Mouse (Mus musculus): Measurements from ENCODE around the gene Dirc2. TPM values are rescaled to one million over a fixed set of nuclear protein-coding genes. Genes with fewer than 3 reads are reported as not detected.
A peak's percentile ranks its signal among the peaks of the same experiment; 100 is the strongest.

Dirc2 gene
- polyA plus RNA-seq, 2 experiments, result 20.5 to 22.9 TPM

DNA sequence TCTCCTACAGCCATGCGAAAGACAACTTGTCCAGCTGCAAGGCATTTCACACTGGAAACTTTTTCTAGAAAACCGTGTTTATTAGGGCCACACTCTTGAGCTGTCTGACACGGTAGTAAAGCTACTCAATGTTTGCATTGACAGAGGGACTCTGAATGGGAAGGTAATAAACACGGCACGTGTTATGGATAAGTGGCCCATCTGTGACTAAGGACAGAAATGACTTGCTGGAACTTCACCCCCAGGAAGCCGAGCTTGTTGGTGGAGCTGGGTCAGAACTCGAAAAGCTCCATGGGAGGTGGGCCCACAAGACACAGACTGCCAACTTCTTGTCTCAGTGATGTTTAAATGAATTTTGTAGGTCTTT lies 20.9 kb downstream of the Dirc2 start:
- 49% methylated on average over 7 of the region's 7 CpGs for WGBS
- no peak overlapping the region for H3K4me3 ChIP-seq (replicated peaks; ENCODE audit: low read length)
- no peaks in the 10 kb centered on the region for H3K4me1 ChIP-seq (ENCODE audit: control insufficient read depth, insufficient read depth, low read length)
- no peak overlapping the region for H3K9ac ChIP-seq (ENCODE audit: low read depth, low read length, severe bottlenecking)
- 0 out of 2 replicates have a peak, but pooled peaks cover 5% of the 10 kb centered on the region for H3K36me3 ChIP-seq (ENCODE audit: control insufficient read depth, insufficient read depth, low read length)
- H3K27me3 ChIP-seq (ENCODE audit: control insufficient read depth, insufficient read depth, low read length), result no peaks in the 10 kb centered on the region
- DNase-seq (ENCODE audit: low spot score), result no peak
- H3K4me2 ChIP-seq (replicated peaks; ENCODE audit: low read depth, low read length, severe bottlenecking), result no peak overlapping the region
- no peak overlapping the region for H3K27ac ChIP-seq (replicated peaks; ENCODE audit: low read depth, low read length)
- no peaks in the 10 kb centered on the region for H3K9me3 ChIP-seq (ENCODE audit: control insufficient read depth, low read length)
- ATAC-seq (ENCODE audit: low FRiP score, low read depth), result no peak
- TF ChIP-seq POLR2A (IDR thresholded peaks at IDR 0.05; ENCODE audit: borderline replicate concordance, extremely low read depth, insufficient read depth, insufficient read length), result no peak

- no peak for TF ChIP-seq POLR2A (IDR thresholded peaks at IDR 0.05; ENCODE audit: borderline replicate concordance, extremely low read depth, insufficient read depth, insufficient read length)
- WGBS, result 58% methylated on average over 9 of the region's 9 CpGs
- H3K27ac ChIP-seq (replicated peaks; ENCODE audit: low read depth, low read length), result no peak overlapping the region
- ATAC-seq (ENCODE audit: low FRiP score, low read depth), result no peak
- H3K4me3 ChIP-seq (replicated peaks; ENCODE audit: low read length), result no peak overlapping the region
- H3K4me2 ChIP-seq (replicated peaks; ENCODE audit: low read depth, low read length, severe bottlenecking), result no peak overlapping the region
- no peak for DNase-seq (ENCODE audit: low spot score)
- no peaks in the 10 kb centered on the region for H3K9me3 ChIP-seq (ENCODE audit: control insufficient read depth, low read length)
- no peak overlapping the region for H3K9ac ChIP-seq (ENCODE audit: low read depth, low read length, severe bottlenecking)
- H3K36me3 ChIP-seq (ENCODE audit: control insufficient read depth, insufficient read depth, low read length), result 0 out of 2 replicates have a peak, but pooled peaks cover 5% of the 10 kb centered on the region
- H3K4me1 ChIP-seq (ENCODE audit: control insufficient read depth, insufficient read depth, low read length), result no peaks in the 10 kb centered on the region
- no peaks in the 10 kb centered on the region for H3K27me3 ChIP-seq (ENCODE audit: control insufficient read depth, insufficient read depth, low read length)
These were observed 21.5 kb downstream of the Dirc2 start for GRCm38 (mm10) chr16:35747417-35748236.

GRCm38 (mm10) chr16:35742251-35742937 lies 26.8 kb downstream of the Dirc2 start:
- no peak for ATAC-seq (ENCODE audit: low FRiP score, low read depth)
- DNase-seq (ENCODE audit: low spot score), result peak; percentile 8
- no peak overlapping the region for H3K27ac ChIP-seq (replicated peaks; ENCODE audit: low read depth, low read length)
- H3K9ac ChIP-seq (ENCODE audit: low read depth, low read length, severe bottlenecking), result no peak overlapping the region
- H3K9me3 ChIP-seq (ENCODE audit: control insufficient read depth, low read length), result no peaks in the 10 kb centered on the region
- H3K4me3 ChIP-seq (replicated peaks; ENCODE audit: low read length), result no peak overlapping the region
- TF ChIP-seq POLR2A (IDR thresholded peaks at IDR 0.05; ENCODE audit: borderline replicate concordance, extremely low read depth, insufficient read depth, insufficient read length), result no peak
- H3K4me1 ChIP-seq (ENCODE audit: control insufficient read depth, insufficient read depth, low read length), result 0 out of 2 replicates have a peak, but pooled peaks cover 9% of the 10 kb centered on the region
- WGBS, result 55% methylated on average over 12 of the region's 12 CpGs
- no peak overlapping the region for H3K4me2 ChIP-seq (replicated peaks; ENCODE audit: low read depth, low read length, severe bottlenecking)
- H3K27me3 ChIP-seq (ENCODE audit: control insufficient read depth, insufficient read depth, low read length), result no peaks in the 10 kb centered on the region
- H3K36me3 ChIP-seq (ENCODE audit: control insufficient read depth, insufficient read depth, low read length), result no peaks in the 10 kb centered on the region

DNA sequence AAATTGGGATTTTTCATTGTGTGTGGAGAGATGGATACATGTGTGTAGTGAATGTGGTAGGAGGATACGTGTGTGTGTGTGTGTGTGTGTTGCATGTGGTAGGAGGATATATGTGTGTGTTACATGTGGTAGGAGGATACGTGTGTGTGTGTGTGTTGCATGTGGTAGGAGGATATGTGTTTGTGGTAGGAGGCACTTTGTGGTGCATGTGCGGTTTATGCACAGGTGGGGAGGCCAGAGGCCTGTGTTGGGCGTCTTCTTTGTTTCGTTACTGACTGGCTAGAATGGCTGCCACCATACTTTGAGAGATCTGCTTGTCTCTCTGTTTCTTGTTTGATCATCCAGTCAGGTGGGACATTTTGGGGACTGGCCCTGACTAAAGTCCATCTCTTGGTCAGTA lies 27.5 kb downstream of the Dirc2 start:
- Histone ChIP-seq H3K9ac (ENCODE audit: low read depth, low read length, severe bottlenecking) (no peak overlapping the region), H3K27ac (replicated peaks; ENCODE audit: low read depth, low read length) (no peak overlapping the region), H3K4me3 (replicated peaks; ENCODE audit: low read length) (no peak overlapping the region), H3K4me1 (ENCODE audit: control insufficient read depth, insufficient read depth, low read length) (0 out of 2 replicates have a peak, but pooled peaks cover 9% of the 10 kb centered on the region), H3K9me3 (ENCODE audit: control insufficient read depth, low read length) (no peaks in the 10 kb centered on the region), H3K4me2 (replicated peaks; ENCODE audit: low read depth, low read length, severe bottlenecking) (no peak overlapping the region), H3K36me3 (ENCODE audit: control insufficient read depth, insufficient read depth, low read length) (no peaks in the 10 kb centered on the region), H3K27me3 (ENCODE audit: control insufficient read depth, insufficient read depth, low read length) (no peaks in the 10 kb centered on the region)
- DNase-seq (ENCODE audit: low spot score) (no peak), ATAC-seq (ENCODE audit: low FRiP score, low read depth) (no peak)
- WGBS, result 89% methylated on average over 5 of the region's 5 CpGs
- TF ChIP-seq POLR2A (IDR thresholded peaks at IDR 0.05; ENCODE audit: borderline replicate concordance, extremely low read depth, insufficient read depth, insufficient read length), result no peak

DNA sequence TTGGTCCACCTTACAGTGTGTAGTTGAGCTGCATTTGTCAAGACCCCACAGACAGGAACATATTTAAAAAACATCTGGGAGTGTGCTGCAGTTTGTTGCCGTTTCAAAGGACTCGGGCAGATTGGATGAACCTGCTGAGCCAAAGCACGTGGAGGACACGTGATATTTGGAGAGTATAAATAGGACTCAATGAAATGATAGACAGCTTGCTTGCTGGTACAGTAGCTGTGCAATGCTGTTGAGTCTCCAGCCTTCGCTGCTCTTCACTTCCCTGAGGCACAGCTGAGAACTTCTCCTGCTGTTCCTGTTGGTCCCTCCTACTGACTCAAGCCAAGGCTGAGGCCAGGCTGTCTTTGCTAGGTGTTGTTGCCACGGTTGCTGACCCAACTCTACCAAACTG lies 28.2 kb downstream of the Dirc2 start:
- Histone ChIP-seq H3K27me3 (ENCODE audit: control insufficient read depth, insufficient read depth, low read length) (no peaks in the 10 kb centered on the region), H3K4me1 (ENCODE audit: control insufficient read depth, insufficient read depth, low read length) (0 out of 2 replicates have a peak, but pooled peaks cover 9% of the 10 kb centered on the region), H3K9me3 (ENCODE audit: control insufficient read depth, low read length) (no peaks in the 10 kb centered on the region), H3K4me3 (replicated peaks; ENCODE audit: low read length) (no peak overlapping the region), H3K9ac (ENCODE audit: low read depth, low read length, severe bottlenecking) (no peak overlapping the region), H3K4me2 (replicated peaks; ENCODE audit: low read depth, low read length, severe bottlenecking) (no peak overlapping the region), H3K27ac (replicated peaks; ENCODE audit: low read depth, low read length) (no peak overlapping the region), H3K36me3 (ENCODE audit: control insufficient read depth, insufficient read depth, low read length) (no peaks in the 10 kb centered on the region)
- TF ChIP-seq POLR2A (IDR thresholded peaks at IDR 0.05; ENCODE audit: borderline replicate concordance, extremely low read depth, insufficient read depth, insufficient read length), result no peak
- ATAC-seq (ENCODE audit: low FRiP score, low read depth) (no peak), DNase-seq (ENCODE audit: low spot score) (no peak)
- 67% methylated on average over 6 of the region's 6 CpGs for WGBS
